Mouse (Mus musculus): ENCODE results near the gene Slc38a1.

Gene Slc38a1

GRCm38 (mm10) chr15:96642436-96643405, at the start of gene Slc38a1:
Slc38a1 (minus strand) TSS chr15:96642913.
- no peak for DNase-seq (ENCODE audit: low spot score)

GRCm38 (mm10) chr15:96692401-96692800, 49.7 kb upstream of the Slc38a1 start:
- no peak for DNase-seq (ENCODE audit: low spot score)

GRCm38 (mm10) chr15:96691381-96691780, 48.7 kb upstream of the Slc38a1 start:
- no peak for DNase-seq (ENCODE audit: low spot score)

GRCm38 (mm10) chr15:96690829-96691228, 48.1 kb upstream of the Slc38a1 start:
- no peak for DNase-seq (ENCODE audit: low spot score)

- no peak for DNase-seq (ENCODE audit: low spot score)
These were observed 47.2 kb upstream of the Slc38a1 start for GRCm38 (mm10) chr15:96689919-96690318.

GRCm38 (mm10) chr15:96688784-96689318, 46.1 kb upstream of the Slc38a1 start:
- no peak for DNase-seq (ENCODE audit: low spot score)

- no peak for DNase-seq (ENCODE audit: low spot score)
These were observed 45.3 kb upstream of the Slc38a1 start for GRCm38 (mm10) chr15:96688036-96688435.

GRCm38 (mm10) chr15:96687366-96687765, 44.7 kb upstream of the Slc38a1 start:
- DNase-seq (ENCODE audit: low spot score), result no peak

GRCm38 (mm10) chr15:96686201-96687159, 43.8 kb upstream of the Slc38a1 start:
- DNase-seq (ENCODE audit: low spot score), result no peak

GRCm38 (mm10) chr15:96685273-96685672, 42.6 kb upstream of the Slc38a1 start:
- DNase-seq (ENCODE audit: low spot score), result no peak

- DNase-seq (ENCODE audit: low spot score), result no peak
These were observed 41.6 kb upstream of the Slc38a1 start for GRCm38 (mm10) chr15:96684132-96684830.

GRCm38 (mm10) chr15:96678871-96679773, 36.4 kb upstream of the Slc38a1 start:
- no peak for DNase-seq (ENCODE audit: low spot score)

GRCm38 (mm10) chr15:96676518-96676917, 33.8 kb upstream of the Slc38a1 start:
- DNase-seq (ENCODE audit: low spot score), result no peak

GRCm38 (mm10) chr15:96675744-96676143, 33.0 kb upstream of the Slc38a1 start:
- no peak for DNase-seq (ENCODE audit: low spot score)

- DNase-seq (ENCODE audit: low spot score), result no peak
These were observed 32.3 kb upstream of the Slc38a1 start for GRCm38 (mm10) chr15:96675055-96675454.

GRCm38 (mm10) chr15:96674089-96674488, 31.4 kb upstream of the Slc38a1 start:
- no peak for DNase-seq (ENCODE audit: low spot score)

- DNase-seq (ENCODE audit: low spot score), result no peak
These were observed 27.0 kb upstream of the Slc38a1 start for GRCm38 (mm10) chr15:96669721-96670120.

- no peak for DNase-seq (ENCODE audit: low spot score)
These were observed 23.9 kb upstream of the Slc38a1 start for GRCm38 (mm10) chr15:96666663-96667062.

- DNase-seq (ENCODE audit: low spot score), result peak; percentile 73
These were observed 23.2 kb upstream of the Slc38a1 start for GRCm38 (mm10) chr15:96665889-96666288.

- no peak for DNase-seq (ENCODE audit: low spot score)
These were observed 18.0 kb upstream of the Slc38a1 start for GRCm38 (mm10) chr15:96660590-96661141.
